Mouse (Mus musculus) left cerebral cortex, adult 2 months (tissue): Measurements from ENCODE around the gene Ubash3a. TPM values are rescaled to one million over a fixed set of nuclear protein-coding genes. Genes with fewer than 3 reads are reported as not detected.

Source experiments
- DNase-seq, 2 experiments: peaks; one replicate each; pipeline ENCODE4 v3.0.0; 2021 to 2022; ENCODE audit warnings: low spot score in 2 of 2, mixed read lengths in 1 of 2; ENCODE audit errors: extremely low spot score in 1 of 2
- H3K27ac ChIP-seq: fragments of 200-600 bp; 2 replicates; pipeline ENCODE4 v1.8.1; 2022
- H3K4me3 ChIP-seq: fragments of 200-600 bp; 2 replicates; pipeline ENCODE4 v1.8.1; 2022
- CTCF ChIP-seq: fragments of 200-600 bp; IDR thresholded peaks from 2 replicates; pipeline ENCODE4 v1.8.1; 2022; ENCODE audit warnings: antibody characterized with exemption, mild to moderate bottlenecking, moderate library complexity
- intact Hi-C: fragments of 180-260 bp; cut with DNase I; formaldehyde crosslinking; loops from one replicate; pipeline ENCODE4 v1.15.1; 2025
- total RNA-seq, 2 experiments: library from RNA; stranded (reverse); gene quantifications; 2 replicates each; pipeline ENCODE4 v1.2.3; 2021

Ubash3a gene
- total RNA-seq, 2 experiments from 2014 or later = not detected

GRCm38 (mm10) chr17:31275181-31275580 lies 67.5 kb downstream of the Ubash3a start:
- intact Hi-C loops = loop anchor here (5.0 kb wide), 2 partner anchors 143 to 263 kb away; no protein-coding TSS in a partner anchor
- no peak for DNase-seq
- no peak overlapping the region for H3K4me3 ChIP-seq
- no peak overlapping the region for H3K27ac ChIP-seq
- TF ChIP-seq CTCF = no peak

GRCm38 (mm10) chr17:31276207-31276921 lies 68.7 kb downstream of the Ubash3a start:
- TF ChIP-seq CTCF = no peak
- peak overlapping the region; percentile 85 for H3K27ac ChIP-seq
- intact Hi-C loops = loop anchor here (2.0 to 5.0 kb wide), 3 partner anchors 22 to 264 kb away; no protein-coding TSS in a partner anchor
- DNase-seq = peak in 1 of 2 experiments; percentile 61
- peak overlapping the region; percentile 56 for H3K4me3 ChIP-seq

GRCm38 (mm10) chr17:31276922-31277918 lies 69.5 kb downstream of the Ubash3a start, which contains the start of gene Rsph1:
Rsph1 (minus strand) TSS chr17:31277383.
- intact Hi-C loops = loop anchor here (2.0 to 5.0 kb wide), 3 partner anchors 22 to 265 kb away; no protein-coding TSS in a partner anchor
- Histone ChIP-seq H3K4me3 (peak within 1 kb of the TSS; percentile 56), H3K27ac (peak within 1 kb of the TSS; percentile 85)
- DNase-seq = peak; percentile 100
- no peak; the same call in 1 of the 2 replicates for TF ChIP-seq CTCF

GRCm38 (mm10) chr17:31277931-31278330 lies 70.3 kb downstream of the Ubash3a start:
- H3K27ac ChIP-seq = peak overlapping the region; percentile 85
- TF ChIP-seq CTCF = no peak
- H3K4me3 ChIP-seq = no peak overlapping the region
- DNase-seq = no peak
- intact Hi-C loops = loop anchor here (2.0 to 5.0 kb wide), 3 partner anchors 23 to 266 kb away; no protein-coding TSS in a partner anchor

GRCm38 (mm10) chr17:31279541-31279940 lies 71.9 kb downstream of the Ubash3a start:
- Histone ChIP-seq H3K4me3 (no peak overlapping the region), H3K27ac (no peak overlapping the region)
- DNase-seq = no peak
- no peak for TF ChIP-seq CTCF
- intact Hi-C loops = loop anchor here (5.0 kb wide), 2 partner anchors 147 to 267 kb away; no protein-coding TSS in a partner anchor

- TF ChIP-seq CTCF = no peak
- H3K4me3 ChIP-seq = no peak overlapping the region
- no peak overlapping the region for H3K27ac ChIP-seq
- no peak for DNase-seq
- intact Hi-C loops = no loop called here
Observed at GRCm38 (mm10) chr17:31280269-31280668, 72.6 kb downstream of the Ubash3a start.

GRCm38 (mm10) chr17:31281830-31282686 lies 74.4 kb downstream of the Ubash3a start:
- DNase-seq = no peak
- intact Hi-C loops = no loop called here
- Histone ChIP-seq H3K4me3 (no peak overlapping the region), H3K27ac (no peak overlapping the region)
- peak; percentile 56 for TF ChIP-seq CTCF

- H3K27ac ChIP-seq = no peak overlapping the region
- no peak for DNase-seq
- H3K4me3 ChIP-seq = no peak overlapping the region
- no peak for TF ChIP-seq CTCF
- intact Hi-C loops = loop anchor here (1.0 kb wide), 1 partner anchor 28 kb away; no protein-coding TSS in a partner anchor
Observed at GRCm38 (mm10) chr17:31282687-31283053, 75.0 kb downstream of the Ubash3a start.

- Histone ChIP-seq H3K4me3 (no peak overlapping the region), H3K27ac (no peak overlapping the region)
- intact Hi-C loops = no loop called here
- no peak for TF ChIP-seq CTCF
- DNase-seq = no peak
Observed at GRCm38 (mm10) chr17:31285867-31286266, 78.2 kb downstream of the Ubash3a start.

GRCm38 (mm10) chr17:31286492-31286891 lies 78.8 kb downstream of the Ubash3a start, which contains the start of gene Slc37a1:
Slc37a1 (plus strand) TSS chr17:31286792.
- no peak for TF ChIP-seq CTCF
- no peak for DNase-seq
- Histone ChIP-seq H3K4me3 (no peak within 1 kb of the TSS), H3K27ac (no peak within 1 kb of the TSS)
- intact Hi-C loops = no loop called here

GRCm38 (mm10) chr17:31287216-31287615 lies 79.5 kb downstream of the Ubash3a start:
- no peak for TF ChIP-seq CTCF
- Histone ChIP-seq H3K27ac (no peak overlapping the region), H3K4me3 (no peak overlapping the region)
- no peak for DNase-seq
- intact Hi-C loops = no loop called here
